Mouse (Mus musculus): ENCODE results near the gene Gm20662. TPM values are rescaled to one million over a fixed set of nuclear protein-coding genes. Genes with fewer than 3 reads are reported as not detected.

The Gm20662 gene
- polyA plus RNA-seq, 1 experiment from 2014 or later: 0.84 TPM

DNA sequence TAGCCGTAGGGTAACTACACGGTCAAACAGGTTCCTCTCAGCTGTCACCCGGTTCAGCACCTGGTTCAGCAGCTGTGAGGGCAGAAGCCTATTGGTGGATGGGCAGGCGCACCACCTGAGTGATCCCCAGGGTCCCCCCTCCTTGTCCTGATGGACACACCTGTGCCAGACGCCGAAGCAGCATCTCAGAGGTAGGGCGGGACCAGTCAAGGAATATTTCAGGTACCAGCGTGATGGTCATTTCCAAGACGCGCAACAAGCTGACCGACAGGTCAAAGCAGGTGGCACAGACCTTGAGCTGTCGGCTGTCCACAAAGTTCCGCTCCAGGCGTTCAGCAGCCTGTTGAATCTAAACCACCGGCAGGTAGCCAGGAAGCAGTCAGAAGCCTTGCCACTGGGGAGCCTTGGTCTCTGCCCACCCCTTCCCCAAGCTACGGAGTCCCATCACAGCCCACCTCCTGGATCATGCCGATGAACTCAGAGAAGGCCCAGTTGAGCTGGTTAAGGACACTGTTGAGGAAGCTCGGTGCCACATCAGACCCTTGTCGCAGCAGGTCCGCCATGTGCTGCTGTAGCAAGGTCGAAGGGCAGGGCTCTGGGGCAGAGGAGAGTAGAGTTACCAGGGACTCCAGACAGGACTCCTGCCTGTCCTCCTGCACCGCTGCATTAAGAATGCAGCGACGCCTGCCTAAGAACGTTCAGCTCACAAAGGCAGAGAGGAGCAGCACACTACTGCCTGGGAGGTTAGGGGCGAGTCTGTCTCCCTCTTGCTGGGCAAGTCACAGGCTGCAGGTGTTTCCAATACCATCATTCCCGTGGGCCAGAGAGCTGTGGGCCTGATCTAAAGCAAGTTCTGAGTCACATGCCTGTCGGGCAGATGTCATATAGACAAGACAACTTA lies 60.5 kb downstream of the Gm20662 start:
- no peak overlapping the region for H3K27ac ChIP-seq (ENCODE audit: low read length)
- H3K4me1 ChIP-seq (ENCODE audit: control insufficient read depth, insufficient read depth, low read length): no peaks in the 10 kb centered on the region
- no peak for ATAC-seq (ENCODE audit: insufficient number of reproducible peaks, insufficient read depth, low FRiP score, low read depth)
- H3K36me3 ChIP-seq (ENCODE audit: control insufficient read depth, insufficient read depth, low read length): peaks cover 17% of the 10 kb centered on the region
- no peak overlapping the region for H3K4me3 ChIP-seq (ENCODE audit: low read depth, low read length)
- no peaks in the 10 kb centered on the region for H3K9me3 ChIP-seq (ENCODE audit: control insufficient read depth, low read depth, low read length)
- no peaks in the 10 kb centered on the region for H3K27me3 ChIP-seq (ENCODE audit: control insufficient read depth, insufficient read depth, low read length)
- H3K9ac ChIP-seq (replicated peaks; ENCODE audit: low read depth, low read length): no peak overlapping the region
- 84% methylated on average over 28 of the region's 28 CpGs for WGBS
- H3K4me2 ChIP-seq (replicated peaks; ENCODE audit: low read depth, low read length): no peak overlapping the region

DNA sequence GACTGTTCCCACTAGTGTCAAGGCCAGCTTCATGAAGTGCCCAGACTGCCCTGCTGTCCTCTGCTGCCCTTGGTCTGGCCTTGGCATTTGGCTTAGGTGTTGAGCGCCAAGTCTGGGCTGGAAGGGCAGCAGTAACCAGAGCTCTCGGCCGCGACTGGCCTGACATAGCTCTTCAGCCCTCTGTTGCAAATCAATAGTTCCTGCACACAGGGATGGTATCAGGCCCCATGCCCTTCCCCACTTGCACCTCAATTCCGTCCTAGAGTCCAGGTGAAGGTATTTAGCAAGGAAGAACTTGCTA lies 61.1 kb downstream of the Gm20662 start:
- 81% methylated on average over 5 of the region's 5 CpGs for WGBS
- ATAC-seq (ENCODE audit: insufficient number of reproducible peaks, insufficient read depth, low FRiP score, low read depth): no peak
- H3K4me2 ChIP-seq (replicated peaks; ENCODE audit: low read depth, low read length): no peak overlapping the region
- no peak overlapping the region for H3K9ac ChIP-seq (replicated peaks; ENCODE audit: low read depth, low read length)
- H3K9me3 ChIP-seq (ENCODE audit: control insufficient read depth, low read depth, low read length): no peaks in the 10 kb centered on the region
- H3K4me1 ChIP-seq (ENCODE audit: control insufficient read depth, insufficient read depth, low read length): no peaks in the 10 kb centered on the region
- H3K27me3 ChIP-seq (ENCODE audit: control insufficient read depth, insufficient read depth, low read length): no peaks in the 10 kb centered on the region
- H3K4me3 ChIP-seq (ENCODE audit: low read depth, low read length): no peak overlapping the region
- no peak overlapping the region for H3K27ac ChIP-seq (ENCODE audit: low read length)
- peaks cover 17% of the 10 kb centered on the region for H3K36me3 ChIP-seq (ENCODE audit: control insufficient read depth, insufficient read depth, low read length)

DNA sequence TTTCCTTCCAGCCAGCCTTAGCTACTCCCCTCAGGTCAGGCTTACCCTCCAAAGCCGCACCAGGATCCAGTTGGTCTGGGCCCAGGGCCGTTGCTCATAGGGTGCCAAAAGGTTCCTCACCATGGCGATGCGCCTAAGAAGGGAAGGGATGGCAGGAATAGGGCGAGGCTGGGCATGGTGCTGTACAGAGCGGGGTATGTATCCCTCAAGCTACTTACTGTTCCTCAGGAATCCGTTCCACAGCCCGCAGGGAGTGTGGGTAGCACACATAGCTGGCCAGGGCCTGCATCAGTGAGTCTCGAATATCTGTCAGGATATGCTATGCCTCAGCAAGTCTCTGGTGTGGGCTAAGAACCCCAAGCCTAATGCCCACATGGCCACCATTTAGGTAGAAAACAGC lies 62.1 kb downstream of the Gm20662 start:
- H3K36me3 ChIP-seq (ENCODE audit: control insufficient read depth, insufficient read depth, low read length): peaks cover 23% of the 10 kb centered on the region
- H3K27me3 ChIP-seq (ENCODE audit: control insufficient read depth, insufficient read depth, low read length): no peaks in the 10 kb centered on the region
- no peak overlapping the region for H3K4me3 ChIP-seq (ENCODE audit: low read depth, low read length)
- H3K9me3 ChIP-seq (ENCODE audit: control insufficient read depth, low read depth, low read length): no peaks in the 10 kb centered on the region
- WGBS: 89% methylated on average over 9 of the region's 9 CpGs
- H3K27ac ChIP-seq (ENCODE audit: low read length): no peak overlapping the region
- no peak for ATAC-seq (ENCODE audit: insufficient number of reproducible peaks, insufficient read depth, low FRiP score, low read depth)
- H3K4me2 ChIP-seq (replicated peaks; ENCODE audit: low read depth, low read length): no peak overlapping the region
- no peak overlapping the region for H3K9ac ChIP-seq (replicated peaks; ENCODE audit: low read depth, low read length)
- no peaks in the 10 kb centered on the region for H3K4me1 ChIP-seq (ENCODE audit: control insufficient read depth, insufficient read depth, low read length)

DNA sequence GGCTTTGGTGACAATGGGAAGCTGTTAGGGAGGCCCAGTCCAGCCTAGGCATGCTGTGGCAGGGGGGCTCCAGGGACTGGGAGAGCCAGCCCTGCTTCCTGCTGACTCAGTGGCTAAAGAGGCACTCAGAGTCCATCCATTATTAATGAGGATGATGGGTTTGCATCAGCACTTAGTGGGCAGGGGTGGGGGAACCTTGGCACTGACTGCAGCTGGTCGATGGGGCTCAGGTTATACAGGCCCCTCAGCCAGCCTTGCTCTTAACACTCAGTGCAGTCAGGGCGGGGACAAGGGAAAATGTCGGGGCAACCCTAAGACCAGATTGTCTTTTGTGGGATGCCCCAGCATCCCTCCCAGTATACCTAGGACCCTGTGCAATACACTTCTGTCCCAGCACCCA lies 66.0 kb downstream of the Gm20662 start:
- Histone ChIP-seq H3K27me3 (ENCODE audit: control insufficient read depth, insufficient read depth, low read length) (no peaks in the 10 kb centered on the region), H3K4me3 (ENCODE audit: low read depth, low read length) (no peak overlapping the region), H3K4me2 (replicated peaks; ENCODE audit: low read depth, low read length) (no peak overlapping the region), H3K36me3 (ENCODE audit: control insufficient read depth, insufficient read depth, low read length) (peaks cover 16% of the 10 kb centered on the region), H3K9me3 (ENCODE audit: control insufficient read depth, low read depth, low read length) (no peaks in the 10 kb centered on the region), H3K4me1 (ENCODE audit: control insufficient read depth, insufficient read depth, low read length) (no peaks in the 10 kb centered on the region), H3K9ac (replicated peaks; ENCODE audit: low read depth, low read length) (no peak overlapping the region), H3K27ac (ENCODE audit: low read length) (no peak overlapping the region)
- ATAC-seq (ENCODE audit: insufficient number of reproducible peaks, insufficient read depth, low FRiP score, low read depth): no peak
- 86% methylated on average over 3 of the region's 3 CpGs for WGBS

DNA sequence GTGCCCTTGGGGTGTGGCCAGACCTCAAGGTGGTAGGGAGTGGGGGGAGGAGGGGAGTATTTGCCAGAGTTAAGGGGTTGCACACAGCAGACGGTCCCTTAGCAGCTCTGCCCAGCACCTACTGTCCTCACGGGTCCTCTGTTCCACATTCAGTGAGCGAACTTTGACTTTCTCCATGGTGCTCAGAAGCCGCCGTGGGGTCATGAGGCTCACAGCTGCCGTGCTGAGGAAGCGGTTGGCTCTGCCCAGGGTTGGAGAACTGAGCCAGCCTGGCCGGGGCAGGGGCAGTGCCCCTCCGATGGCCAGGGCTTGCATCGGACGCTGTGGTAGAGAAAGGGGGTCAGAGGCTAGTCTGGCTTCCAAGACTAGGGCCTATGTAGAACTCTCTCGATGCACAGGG lies 67.2 kb downstream of the Gm20662 start:
- H3K4me3 ChIP-seq (ENCODE audit: low read depth, low read length): no peak overlapping the region
- no peak overlapping the region for H3K4me2 ChIP-seq (replicated peaks; ENCODE audit: low read depth, low read length)
- no peak for ATAC-seq (ENCODE audit: insufficient number of reproducible peaks, insufficient read depth, low FRiP score, low read depth)
- H3K36me3 ChIP-seq (ENCODE audit: control insufficient read depth, insufficient read depth, low read length): peaks cover 16% of the 10 kb centered on the region
- no peaks in the 10 kb centered on the region for H3K27me3 ChIP-seq (ENCODE audit: control insufficient read depth, insufficient read depth, low read length)
- H3K9me3 ChIP-seq (ENCODE audit: control insufficient read depth, low read depth, low read length): no peaks in the 10 kb centered on the region
- WGBS: 83% methylated on average over 12 of the region's 12 CpGs
- no peak overlapping the region for H3K9ac ChIP-seq (replicated peaks; ENCODE audit: low read depth, low read length)
- H3K4me1 ChIP-seq (ENCODE audit: control insufficient read depth, insufficient read depth, low read length): 0 out of 2 replicates have a peak, but pooled peaks cover 4% of the 10 kb centered on the region
- no peak overlapping the region for H3K27ac ChIP-seq (ENCODE audit: low read length)

DNA sequence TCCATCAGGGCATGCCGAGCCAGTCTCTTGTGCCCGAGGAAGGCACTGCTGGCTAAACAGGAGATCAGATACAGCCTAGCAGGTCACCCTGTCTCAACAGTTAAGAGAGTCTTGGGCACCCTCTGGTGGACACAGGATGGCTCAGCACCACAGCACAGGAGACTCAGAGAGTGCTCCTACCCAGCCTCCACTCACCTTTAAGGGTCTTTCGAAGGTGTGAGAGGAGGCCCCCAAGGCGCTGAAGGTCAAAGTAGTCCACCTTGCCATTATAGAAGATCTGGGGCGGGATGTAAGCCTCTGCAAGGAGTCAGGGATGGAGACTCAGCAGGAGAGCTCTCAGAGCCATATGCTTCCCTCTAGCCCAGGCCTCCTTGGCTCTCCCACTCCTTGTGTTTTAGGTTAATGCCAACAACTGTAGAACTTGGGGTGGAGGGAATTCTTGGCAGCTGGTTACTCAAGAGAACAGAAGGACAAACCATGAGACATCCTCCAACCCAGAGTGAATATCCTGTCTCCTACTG lies 69.4 kb downstream of the Gm20662 start:
- 36% methylated on average over 5 of the region's 5 CpGs for WGBS
- no peaks in the 10 kb centered on the region for H3K27me3 ChIP-seq (ENCODE audit: control insufficient read depth, insufficient read depth, low read length)
- no peak for ATAC-seq (ENCODE audit: insufficient number of reproducible peaks, insufficient read depth, low FRiP score, low read depth)
- 0 out of 2 replicates have a peak, but pooled peaks cover 4% of the 10 kb centered on the region for H3K4me1 ChIP-seq (ENCODE audit: control insufficient read depth, insufficient read depth, low read length)
- no peak overlapping the region for H3K4me3 ChIP-seq (ENCODE audit: low read depth, low read length)
- no peaks in the 10 kb centered on the region for H3K9me3 ChIP-seq (ENCODE audit: control insufficient read depth, low read depth, low read length)
- no peak overlapping the region for H3K4me2 ChIP-seq (replicated peaks; ENCODE audit: low read depth, low read length)
- H3K27ac ChIP-seq (ENCODE audit: low read length): no peak overlapping the region
- H3K36me3 ChIP-seq (ENCODE audit: control insufficient read depth, insufficient read depth, low read length): peaks cover 15% of the 10 kb centered on the region
- H3K9ac ChIP-seq (replicated peaks; ENCODE audit: low read depth, low read length): no peak overlapping the region

DNA sequence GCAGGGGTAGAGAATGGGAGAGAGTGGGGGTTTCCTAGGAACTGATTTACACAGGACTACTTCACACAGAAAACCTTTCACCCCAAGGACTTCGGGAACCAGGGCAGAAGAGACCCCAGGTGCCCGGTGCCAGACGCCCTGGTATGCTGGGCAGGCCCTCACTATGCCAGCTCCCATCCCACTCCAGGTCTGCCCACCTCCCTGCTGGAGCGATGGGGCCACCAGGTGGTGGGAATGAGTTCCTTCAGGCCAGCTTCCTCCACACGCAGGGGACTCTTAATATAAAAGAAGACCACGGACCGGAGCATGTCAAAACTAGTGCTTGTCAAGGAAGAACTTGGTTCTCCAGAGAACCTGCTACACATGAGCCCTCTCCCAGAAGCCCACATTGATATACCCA lies 71.0 kb downstream of the Gm20662 start:
- Histone ChIP-seq H3K4me3 (ENCODE audit: low read depth, low read length) (no peak overlapping the region), H3K27me3 (ENCODE audit: control insufficient read depth, insufficient read depth, low read length) (no peaks in the 10 kb centered on the region), H3K4me1 (ENCODE audit: control insufficient read depth, insufficient read depth, low read length) (0 out of 2 replicates have a peak, but pooled peaks cover 4% of the 10 kb centered on the region), H3K9ac (replicated peaks; ENCODE audit: low read depth, low read length) (no peak overlapping the region), H3K9me3 (ENCODE audit: control insufficient read depth, low read depth, low read length) (no peaks in the 10 kb centered on the region), H3K27ac (ENCODE audit: low read length) (no peak overlapping the region), H3K4me2 (replicated peaks; ENCODE audit: low read depth, low read length) (no peak overlapping the region), H3K36me3 (ENCODE audit: control insufficient read depth, insufficient read depth, low read length) (peaks cover 23% of the 10 kb centered on the region)
- no peak for ATAC-seq (ENCODE audit: insufficient number of reproducible peaks, insufficient read depth, low FRiP score, low read depth)
- WGBS: 85% methylated on average over 7 of the region's 7 CpGs

DNA sequence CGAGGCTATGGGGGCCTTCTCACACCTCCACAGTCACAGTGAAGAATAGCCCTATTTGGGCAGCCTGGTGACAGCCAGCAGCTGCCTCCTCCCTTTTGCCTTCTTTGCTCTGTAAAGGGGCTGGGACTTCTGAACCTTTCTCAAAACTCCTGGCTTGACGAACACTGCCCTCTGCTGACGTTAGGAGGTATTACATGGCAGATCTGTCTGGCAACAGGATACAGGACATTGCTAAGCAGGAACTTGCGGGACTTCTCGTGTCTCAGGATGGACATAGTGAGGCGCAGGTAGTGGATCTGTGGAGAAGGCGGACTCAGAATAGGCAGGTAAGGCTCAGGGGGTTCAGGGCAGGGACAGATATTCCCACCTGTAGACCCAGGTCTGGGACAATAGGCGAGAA lies 71.8 kb downstream of the Gm20662 start:
- WGBS: 19% methylated on average over 8 of the region's 8 CpGs
- no peaks in the 10 kb centered on the region for H3K27me3 ChIP-seq (ENCODE audit: control insufficient read depth, insufficient read depth, low read length)
- peaks cover 20% of the 10 kb centered on the region for H3K36me3 ChIP-seq (ENCODE audit: control insufficient read depth, insufficient read depth, low read length)
- ATAC-seq (ENCODE audit: insufficient number of reproducible peaks, insufficient read depth, low FRiP score, low read depth): peak; percentile 12; the same call in 1 of the 2 replicates
- no peak overlapping the region for H3K9ac ChIP-seq (replicated peaks; ENCODE audit: low read depth, low read length)
- no peak overlapping the region for H3K4me2 ChIP-seq (replicated peaks; ENCODE audit: low read depth, low read length)
- 0 out of 2 replicates have a peak, but pooled peaks cover 4% of the 10 kb centered on the region for H3K4me1 ChIP-seq (ENCODE audit: control insufficient read depth, insufficient read depth, low read length)
- H3K27ac ChIP-seq (ENCODE audit: low read length): no peak overlapping the region
- H3K9me3 ChIP-seq (ENCODE audit: control insufficient read depth, low read depth, low read length): no peaks in the 10 kb centered on the region
- no peak overlapping the region for H3K4me3 ChIP-seq (ENCODE audit: low read depth, low read length)

Measured in stomach, embryonic 14.5 days (tissue).